Mouse (Mus musculus): ENCODE results near the gene Tmem170b.
"Not testable (repeated sequence)": the region's sequence is repeated elsewhere in the genome, so short reads cannot be mapped to it uniquely, and the experiment has no call there.

Tmem170b gene

GRCm38 (mm10) chr13:41669951-41670350 lies 64.2 kb downstream of the Tmem170b start:
- DNase-seq (ENCODE audit: low spot score in 2 of 2) = no peak

GRCm38 (mm10) chr13:41670386-41671130 lies 64.9 kb downstream of the Tmem170b start:
- DNase-seq (ENCODE audit: low spot score in 2 of 2) = no peak

- DNase-seq (ENCODE audit: low spot score in 2 of 2) = no peak
These were observed 65.5 kb downstream of the Tmem170b start for GRCm38 (mm10) chr13:41671136-41671705.

GRCm38 (mm10) chr13:41672904-41673303 lies 67.2 kb downstream of the Tmem170b start:
- DNase-seq (ENCODE audit: low spot score in 2 of 2) = not testable (repeated sequence)

GRCm38 (mm10) chr13:41673541-41673940 lies 67.8 kb downstream of the Tmem170b start:
- no peak for DNase-seq (ENCODE audit: low spot score in 2 of 2)

DNA sequence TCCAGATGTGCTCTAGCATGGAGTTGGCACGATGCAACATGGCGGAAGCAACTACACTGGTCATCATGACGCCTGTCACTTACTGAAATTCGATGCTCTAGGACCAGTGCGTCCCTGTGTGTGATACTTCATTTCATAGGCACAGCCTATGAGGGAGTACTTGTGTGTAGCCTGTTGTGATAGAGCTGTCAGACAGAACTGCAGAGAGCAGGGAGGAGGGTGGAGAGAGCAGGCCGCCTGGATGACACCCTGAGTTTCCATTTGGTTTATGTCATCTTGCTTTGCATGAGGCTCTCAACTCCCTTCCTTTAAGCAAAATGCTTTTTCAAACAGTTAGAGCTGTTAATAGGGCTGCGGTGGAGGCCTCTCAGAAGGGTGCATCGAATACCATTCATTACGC lies 68.9 kb downstream of the Tmem170b start:
- DNase-seq (ENCODE audit: low spot score in 2 of 2) = not testable (repeated sequence)

DNA sequence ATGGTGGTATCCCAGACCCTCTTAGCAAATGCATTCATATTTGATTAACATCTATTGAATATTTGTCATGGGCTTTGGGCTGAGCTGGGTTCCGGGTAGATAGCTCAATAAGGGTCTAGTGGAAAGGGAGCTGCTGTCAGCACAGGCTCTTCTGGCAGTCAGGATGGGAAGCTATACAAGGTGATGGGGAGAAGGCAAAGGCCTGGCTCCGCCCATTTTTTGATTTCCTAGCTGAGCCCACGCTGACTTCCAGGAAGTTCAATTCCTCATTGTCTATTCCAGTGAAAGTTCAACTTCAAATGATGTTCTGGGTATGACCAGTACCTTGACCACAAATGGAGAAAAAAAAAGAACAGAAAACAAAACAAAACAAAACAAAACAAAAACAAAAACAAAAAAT lies 69.8 kb downstream of the Tmem170b start:
- DNase-seq (ENCODE audit: low spot score in 2 of 2) = no peak

GRCm38 (mm10) chr13:41675966-41676835 lies 70.5 kb downstream of the Tmem170b start:
- no peak for DNase-seq (ENCODE audit: low spot score in 2 of 2)

GRCm38 (mm10) chr13:41676836-41677186 lies 71.1 kb downstream of the Tmem170b start:
- DNase-seq (ENCODE audit: low spot score in 2 of 2) = no peak

GRCm38 (mm10) chr13:41680854-41681549 lies 75.3 kb downstream of the Tmem170b start:
- no peak for DNase-seq (ENCODE audit: low spot score in 2 of 2)

DNA sequence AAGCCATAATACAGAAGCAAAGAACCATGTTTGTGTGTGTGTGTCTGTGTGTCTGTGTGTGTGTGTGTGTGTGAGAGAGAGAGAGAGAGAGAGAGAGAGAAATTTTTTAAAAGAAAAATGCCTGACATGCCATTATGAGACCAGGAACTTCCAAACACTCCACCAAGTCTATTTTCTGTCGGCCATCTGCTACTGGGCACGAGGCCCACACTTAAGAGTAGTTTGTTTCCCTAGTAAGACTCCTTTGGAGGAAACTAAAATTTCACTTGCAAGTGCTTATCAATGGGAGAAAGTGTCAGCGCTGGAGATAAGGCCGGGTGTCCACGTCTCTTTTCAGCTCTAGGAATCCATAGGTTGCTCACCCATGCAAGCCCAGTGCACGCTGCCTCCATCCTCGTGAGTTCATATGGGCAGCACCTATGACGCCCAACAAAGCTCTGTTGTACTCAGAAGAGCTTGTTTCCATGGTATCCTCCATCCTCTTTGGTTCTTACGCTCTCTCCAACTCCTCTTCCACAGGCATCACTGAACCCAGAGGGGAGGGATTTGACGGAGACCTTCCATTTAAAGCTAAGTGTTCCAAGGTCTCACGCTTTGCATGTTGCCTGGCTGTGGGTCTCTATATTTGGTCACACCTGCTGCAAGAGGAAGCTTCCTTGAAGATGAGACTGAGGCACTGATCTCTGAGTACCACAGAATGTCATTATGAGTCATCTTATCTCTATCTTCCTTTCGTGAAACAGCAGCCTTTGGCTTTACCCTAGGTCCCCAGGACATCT lies 76.8 kb downstream of the Tmem170b start:
- no peak for DNase-seq (ENCODE audit: low spot score in 2 of 2)

DNA sequence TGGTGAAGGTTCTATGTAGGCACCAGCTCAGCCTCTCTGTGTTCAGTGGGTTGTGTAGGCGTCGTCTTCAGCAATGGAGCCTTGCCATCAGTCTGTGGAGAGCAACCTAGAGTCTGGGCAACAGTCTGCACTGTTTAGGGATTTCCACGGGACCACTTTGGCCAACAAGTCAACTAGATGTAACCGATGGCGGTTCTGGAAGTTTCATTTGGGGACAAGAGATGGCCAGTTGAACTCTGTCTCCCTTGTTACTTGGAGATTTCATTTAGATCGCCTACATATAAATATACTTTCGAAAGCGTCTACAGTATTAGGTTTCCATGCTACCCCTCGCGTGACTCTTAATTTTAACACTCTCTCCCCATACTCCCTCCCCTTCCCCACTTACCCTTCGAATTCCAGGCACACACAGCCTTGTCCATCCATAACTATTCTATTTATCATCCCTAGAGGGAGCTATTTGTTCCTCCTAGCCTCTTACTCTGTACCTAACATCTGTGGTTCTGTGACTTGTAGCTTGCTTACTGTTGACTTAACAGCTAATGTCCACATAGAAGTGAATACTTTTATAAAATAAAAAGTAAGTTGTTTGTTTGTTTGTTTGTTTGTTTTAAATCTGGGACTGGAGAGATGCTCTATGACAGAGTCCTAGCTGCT lies 77.8 kb downstream of the Tmem170b start:
- no peak for DNase-seq (ENCODE audit: low spot score in 2 of 2)

DNA sequence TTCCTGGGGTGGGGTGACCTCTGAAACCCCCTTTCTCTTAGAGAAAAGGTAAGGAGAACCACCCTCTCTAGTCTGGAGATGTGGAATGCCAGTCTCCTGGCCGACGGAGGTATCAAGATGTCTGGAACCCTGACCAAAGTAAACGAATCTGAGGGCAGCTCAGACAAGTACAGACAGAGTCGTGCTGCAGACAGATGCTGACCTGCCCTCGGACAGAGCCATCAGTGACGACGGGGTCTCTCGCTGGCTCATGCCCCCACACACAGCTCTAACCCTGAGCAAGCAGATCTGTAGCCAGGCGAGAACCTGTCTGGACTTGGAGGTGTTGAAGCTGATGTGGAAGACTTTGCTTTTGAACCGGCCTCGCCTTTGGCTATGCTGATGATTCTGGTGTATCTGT lies 79.8 kb downstream of the Tmem170b start:
- DNase-seq (ENCODE audit: low spot score in 2 of 2) = no peak

- no peak for DNase-seq (ENCODE audit: low spot score in 2 of 2)
These were observed 83.3 kb downstream of the Tmem170b start for GRCm38 (mm10) chr13:41689055-41689454.

GRCm38 (mm10) chr13:41689598-41690045 lies 83.9 kb downstream of the Tmem170b start:
- no peak for DNase-seq (ENCODE audit: low spot score in 2 of 2)
